Mouse (Mus musculus) stomach, postnatal 0 days (tissue): ENCODE data around the gene Ddi2. TPM values are rescaled to one million over a fixed set of nuclear protein-coding genes. Genes with fewer than 3 reads are reported as not detected.

Source experiments
- ATAC-seq: fragments of 200-750 bp; cut with Nextera tagmentation; 2 replicates; pipeline ENCODE4 v1.8.0; 2017; ENCODE audit not compliant: low FRiP score, low TSS enrichment
- DNase-seq: peaks from one replicate; pipeline ENCODE4 v3.0.0-alpha.2; 2016; ENCODE audit warnings: low spot score
- H3K27ac ChIP-seq: fragments of 300-500 bp; sonication (generic); replicated peaks from 2 replicates; pipeline ENCODE4 v1.5.1; 2014; ENCODE audit warnings: mild to moderate bottlenecking, control low read depth
- H3K27me3 ChIP-seq: fragments of 300-500 bp; sonication (generic); 2 replicates; pipeline ENCODE4 v1.6.1; 2014; ENCODE audit warnings: low read length; ENCODE audit not compliant: control insufficient read depth, insufficient read depth
- H3K36me3 ChIP-seq: fragments of 300-500 bp; sonication (generic); 2 replicates; pipeline ENCODE4 v1.6.1; 2014; ENCODE audit warnings: low read length, mixed read lengths; ENCODE audit not compliant: control insufficient read depth, insufficient read depth
- H3K4me1 ChIP-seq: fragments of 300-500 bp; sonication (generic); replicated peaks from 2 replicates; pipeline ENCODE4 v1.6.1; 2014; ENCODE audit warnings: antibody characterized with exemption; ENCODE audit not compliant: control insufficient read depth, insufficient read depth
- H3K4me2 ChIP-seq: fragments of 300-500 bp; sonication (generic); replicated peaks from 2 replicates; pipeline ENCODE4 v1.6.1; 2014; ENCODE audit warnings: low read depth, mild to moderate bottlenecking, control low read depth, moderate library complexity
- H3K4me3 ChIP-seq: fragments of 300-500 bp; sonication (generic); 2 replicates; pipeline ENCODE4 v1.5.1; 2014; ENCODE audit warnings: low read depth, low read length, control low read depth
- H3K9ac ChIP-seq: fragments of 300-500 bp; sonication (generic); 2 replicates; pipeline ENCODE4 v1.6.1; 2014; ENCODE audit warnings: mild to moderate bottlenecking, low read length, control low read depth, mixed read lengths
- H3K9me3 ChIP-seq: fragments of 300-500 bp; sonication (generic); 2 replicates; pipeline ENCODE4 v1.6.1; 2016; ENCODE audit warnings: low read length; ENCODE audit not compliant: control insufficient read depth
- CTCF ChIP-seq: IDR thresholded peaks from 2 replicates; pipeline ENCODE4 v1.5.1; 2016; ENCODE audit warnings: antibody characterized with exemption, low read depth, mild to moderate bottlenecking, moderate library complexity
- EP300 ChIP-seq: optimal IDR thresholded peaks from 2 replicates; pipeline ENCODE3; 2016; ENCODE audit warnings: antibody characterized with exemption
- WGBS: fragments of 180-500 bp; shearing (Covaris S2); extraction: QIAGEN DNeasy Blood & Tissue Kit; methylation state at CpG from one replicate; pipeline ENCODE4 v1.1.7; 2014; 5-methylcytosine and 5-hydroxymethylcytosine counted together
- polyA plus RNA-seq: library from polyadenylated mRNA; unstranded; fragments of >200 nt; fragmentation: Nextera tagmentation; extraction: Ambion mirVana; gene quantifications from 2 replicates; pipeline ENCODE4 v1.2.1, GENCODE M21; 2015

Ddi2 gene
- polyA plus RNA-seq, 1 experiment from 2014 or later: 14.4 TPM

DNA sequence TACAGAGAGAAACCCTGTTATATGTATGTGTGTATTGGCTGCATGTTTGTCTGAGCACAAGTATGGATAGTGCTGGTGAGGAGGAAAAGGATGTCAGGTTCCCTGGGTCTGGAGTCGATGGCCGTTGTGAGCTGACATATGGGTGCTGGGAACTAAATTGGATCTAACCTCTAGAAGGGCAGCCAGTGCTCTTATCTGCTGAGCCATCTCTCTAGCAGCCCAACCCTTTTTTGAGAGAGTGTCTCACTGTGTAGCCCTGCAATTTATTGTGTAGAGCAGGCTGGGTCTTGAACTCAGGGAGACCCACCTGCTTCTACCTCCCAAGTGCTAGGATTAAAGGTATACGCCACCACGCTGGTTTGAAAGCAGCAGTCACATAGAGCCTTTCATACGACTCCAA is 2.1 kb upstream of the Ddi2 start:
- H3K36me3 ChIP-seq: peaks cover under 1% of the 10 kb centered on the region; the same call in 1 of the 2 replicates
- no peaks in the 10 kb centered on the region for H3K27me3 ChIP-seq
- no peak overlapping the region for H3K4me3 ChIP-seq
- no peak for ATAC-seq
- H3K9ac ChIP-seq: no peak overlapping the region
- 0 out of 2 replicates have a peak, but pooled peaks cover 3% of the 10 kb centered on the region for H3K4me1 ChIP-seq
- 59% methylated on average over 5 of the region's 5 CpGs for WGBS
- DNase-seq: no peak
- no peak overlapping the region for H3K4me2 ChIP-seq
- peak overlapping the region; percentile 67; the same call in 1 of the 2 replicates for H3K27ac ChIP-seq
- H3K9me3 ChIP-seq: no peaks in the 10 kb centered on the region
- no peak for TF ChIP-seq EP300
- no peak for TF ChIP-seq CTCF

DNA sequence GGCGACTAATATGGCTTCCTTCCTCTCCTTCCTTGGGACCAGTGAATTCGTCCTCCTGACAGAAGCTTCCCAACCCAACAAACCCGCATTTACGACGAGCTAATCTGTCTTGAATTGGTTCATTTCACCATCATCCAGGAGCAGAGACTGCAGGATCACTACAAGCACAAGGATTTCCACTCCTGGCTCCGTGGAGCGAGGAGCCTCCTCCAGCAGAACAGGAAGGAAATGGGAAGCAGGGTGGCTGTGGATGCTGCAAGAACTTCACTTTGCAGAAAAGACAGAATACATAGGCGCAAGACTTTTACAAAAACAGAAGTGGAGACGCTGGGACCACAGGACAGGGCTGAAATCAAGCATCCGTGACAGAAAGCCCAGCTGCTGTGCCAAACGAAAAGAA is 1.4 kb upstream of the Ddi2 start:
- Histone ChIP-seq H3K9me3 (no peaks in the 10 kb centered on the region), H3K9ac (no peak overlapping the region), H3K27me3 (no peaks in the 10 kb centered on the region), H3K36me3 (peaks cover 8% of the 10 kb centered on the region; the same call in 1 of the 2 replicates), H3K4me2 (no peak overlapping the region), H3K4me1 (0 out of 2 replicates have a peak, but pooled peaks cover 3% of the 10 kb centered on the region), H3K4me3 (no peak overlapping the region), H3K27ac (no peak overlapping the region)
- DNase-seq (no peak), ATAC-seq (no peak)
- TF ChIP-seq CTCF (no peak), EP300 (no peak)
- WGBS: 68% methylated on average over 11 of the region's 11 CpGs

DNA sequence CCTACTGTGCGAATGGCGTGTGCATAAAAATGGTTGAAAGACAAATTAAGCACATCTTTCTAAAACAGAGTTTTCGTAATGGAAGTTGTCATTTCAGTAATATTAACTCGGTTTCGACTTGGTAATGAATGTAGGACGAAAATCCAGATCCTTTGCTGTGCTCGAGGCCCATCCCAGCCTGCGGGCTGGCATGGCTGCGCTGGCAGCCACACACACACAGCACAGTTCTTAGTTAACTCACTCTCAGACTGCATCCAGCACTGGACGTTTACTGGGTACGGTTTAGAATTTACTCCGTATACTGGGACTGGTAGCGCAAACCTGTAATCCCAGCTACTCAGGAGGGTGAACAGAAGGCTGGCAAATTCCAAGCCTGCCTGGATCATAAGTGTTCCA is 452 bp upstream of the Ddi2 start:
- Histone ChIP-seq H3K4me1 (0 out of 2 replicates have a peak, but pooled peaks cover 3% of the 10 kb centered on the region), H3K27ac (peak overlapping the region; percentile 99), H3K4me3 (peak overlapping the region; percentile 88), H3K27me3 (no peaks in the 10 kb centered on the region), H3K4me2 (peak overlapping the region; percentile 83), H3K9me3 (no peaks in the 10 kb centered on the region), H3K9ac (peak overlapping the region; percentile 92), H3K36me3 (peaks cover 9% of the 10 kb centered on the region; the same call in 1 of the 2 replicates)
- WGBS: 4% methylated on average over 13 of the region's 13 CpGs
- ATAC-seq (no peak), DNase-seq (no peak)
- TF ChIP-seq CTCF (no peak), EP300 (no peak)

DNA sequence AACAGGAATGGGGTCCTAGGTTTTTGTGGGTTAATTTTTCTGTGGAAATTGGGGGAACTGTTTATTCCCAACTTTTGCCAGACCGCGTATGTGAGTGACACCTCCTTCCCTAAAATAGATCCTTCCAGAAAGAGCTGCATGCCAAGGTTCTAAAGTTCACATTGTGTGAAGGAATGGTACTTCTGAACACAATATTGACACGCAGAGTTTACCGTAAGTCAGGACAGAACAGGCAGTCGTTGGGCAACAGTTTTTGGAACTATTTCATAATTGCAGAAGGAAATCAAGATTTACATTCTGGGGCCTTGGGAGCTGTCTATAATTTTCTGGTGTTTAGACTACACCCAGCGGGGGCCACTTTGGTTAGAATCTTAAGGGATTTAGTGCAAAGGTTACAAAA is 1.3 kb downstream of the Ddi2 start:
- no peak for TF ChIP-seq CTCF
- no peak for TF ChIP-seq EP300
- no peak for ATAC-seq
- 11% methylated on average over 6 of the region's 6 CpGs for WGBS

DNA sequence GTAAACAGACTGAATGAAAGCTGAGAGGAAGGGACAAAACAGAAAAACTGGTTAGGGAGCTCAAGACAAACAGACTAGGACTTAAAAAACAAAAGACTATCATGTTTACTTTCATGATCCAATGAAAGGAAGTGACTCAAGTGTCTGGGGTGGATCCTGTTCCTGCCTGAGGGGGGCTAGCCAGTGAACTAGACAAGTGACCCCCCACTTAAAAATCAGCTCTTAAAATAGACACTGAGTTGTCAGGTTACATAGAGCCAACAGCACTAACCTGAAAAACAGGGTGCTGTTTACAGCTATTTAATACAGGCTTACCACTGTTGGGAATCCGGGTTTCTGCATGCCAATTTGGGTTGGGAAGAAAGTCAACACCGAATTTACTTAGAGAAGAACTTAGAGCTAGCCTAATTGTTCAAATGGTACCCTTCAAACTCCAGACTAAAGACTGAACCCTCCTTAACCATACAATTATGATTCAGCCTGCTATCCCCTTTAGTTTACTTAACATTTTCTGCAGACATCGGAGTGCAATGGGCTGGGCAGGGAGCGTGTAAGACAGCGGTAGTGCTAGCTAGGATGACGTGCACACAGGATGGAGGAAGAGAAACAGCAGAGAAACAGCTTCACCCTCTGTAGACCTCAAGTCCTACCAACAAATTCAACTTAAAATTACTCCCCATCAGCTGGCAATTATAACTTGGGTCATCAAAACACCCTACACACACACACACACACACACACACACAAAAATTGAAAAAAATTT is 2.3 kb downstream of the Ddi2 start:
- Histone ChIP-seq H3K4me3 (no peak overlapping the region), H3K9ac (no peak overlapping the region), H3K27me3 (no peaks in the 10 kb centered on the region), H3K36me3 (peaks cover 9% of the 10 kb centered on the region; the same call in 1 of the 2 replicates), H3K27ac (peak overlapping the region; percentile 45), H3K9me3 (no peaks in the 10 kb centered on the region), H3K4me1 (0 out of 2 replicates have a peak, but pooled peaks cover 3% of the 10 kb centered on the region), H3K4me2 (peak overlapping the region; percentile 83)
- no peak for ATAC-seq
- WGBS: 27% methylated on average over 6 of the region's 6 CpGs
- no peak for DNase-seq
- TF ChIP-seq EP300: no peak
- TF ChIP-seq CTCF: no peak

More for the DNA sequence above, 1.3 kb downstream of the Ddi2 start:
- no peaks in the 10 kb centered on the region for H3K27me3 ChIP-seq
- peak overlapping the region; percentile 83 for H3K4me2 ChIP-seq
- peak overlapping the region; percentile 88 for H3K4me3 ChIP-seq
- peak overlapping the region; percentile 99 for H3K27ac ChIP-seq
- no peak for DNase-seq
- peaks cover 9% of the 10 kb centered on the region; the same call in 1 of the 2 replicates for H3K36me3 ChIP-seq
- H3K9me3 ChIP-seq: no peaks in the 10 kb centered on the region
- peak overlapping the region; percentile 92 for H3K9ac ChIP-seq
- 0 out of 2 replicates have a peak, but pooled peaks cover 3% of the 10 kb centered on the region for H3K4me1 ChIP-seq

DNA sequence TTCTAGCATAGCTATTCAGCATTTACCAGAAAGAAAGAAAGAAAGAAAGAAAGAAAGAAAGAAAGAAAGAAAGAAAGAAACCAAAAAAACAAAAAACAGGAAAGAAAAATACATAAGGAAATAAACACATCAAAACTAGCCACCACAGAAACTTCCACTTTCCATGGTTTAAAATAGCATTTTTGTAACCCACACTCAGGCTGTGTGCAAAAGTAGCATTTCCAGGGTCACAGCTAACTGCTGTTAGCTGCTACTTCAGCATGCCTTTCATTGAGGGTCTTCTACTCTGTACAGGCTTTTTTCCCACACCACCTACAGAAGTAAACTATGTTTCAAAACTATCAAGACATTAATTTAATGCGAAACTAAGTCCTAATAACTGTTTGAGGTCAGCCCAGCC is 3.9 kb downstream of the Ddi2 start:
- H3K27me3 ChIP-seq: no peaks in the 10 kb centered on the region
- H3K9ac ChIP-seq: no peak overlapping the region
- H3K4me2 ChIP-seq: no peak overlapping the region; the same call in 1 of the 2 replicates
- 79% methylated on average over 1 of the region's 1 CpGs for WGBS
- ATAC-seq: no peak
- H3K9me3 ChIP-seq: no peaks in the 10 kb centered on the region
- H3K36me3 ChIP-seq: peaks cover 9% of the 10 kb centered on the region; the same call in 1 of the 2 replicates
- TF ChIP-seq EP300 (no peak), CTCF (no peak)
- H3K27ac ChIP-seq: no peak overlapping the region
- peaks cover 5% of the 10 kb centered on the region; the same call in 1 of the 2 replicates for H3K4me1 ChIP-seq
- no peak overlapping the region for H3K4me3 ChIP-seq
- DNase-seq: no peak
